In genomic region chr7:112806718-112807400, GRCm38 (mm10) we compare ENCODE assay signal across 11 mouse cellular contexts.
DNase-seq lines count a peak whose midpoint lies in the region; ATAC-seq and TF ChIP-seq lines count a peak whose summit lies in the region.
"Had no signal": no experiment of that assay in that cellular context is flagged by ENCODE, and none has a peak within 500 bp of the region (broad histone marks: within the 10 kb centered on the region; RNA-seq: fewer than 3 reads in every experiment).

No protein-coding gene starts in this region.

- H3K36me3 ChIP-seq in kidney, adult 2 months (ENCODE audit: control insufficient read depth, insufficient read depth, low read length): no peaks in the 10 kb centered on the region
- no peaks in the 10 kb centered on the region for H3K36me3 ChIP-seq in embryonic facial prominence, embryonic 14.5 days (ENCODE audit: control insufficient read depth, insufficient read depth, low read length)
- H3K36me3 ChIP-seq in intestine, embryonic 16.5 days (ENCODE audit: control insufficient read depth, insufficient read depth, low read length): no peaks in the 10 kb centered on the region
- H3K36me3 ChIP-seq in midbrain, embryonic 16.5 days (ENCODE audit: control insufficient read depth, insufficient read depth, low read length): no peaks in the 10 kb centered on the region

- H3K9ac ChIP-seq in embryonic facial prominence, embryonic 14.5 days (ENCODE audit: low read depth, low read length): 0 out of 2 replicates have a peak overlapping the region, but pooled peaks have one; percentile 30
- H3K9ac ChIP-seq in intestine, embryonic 16.5 days (ENCODE audit: low read depth, low read length): peak overlapping the region; percentile 27; the same call in 1 of the 2 replicates
- no peak overlapping the region for H3K9ac ChIP-seq in midbrain, embryonic 16.5 days (ENCODE audit: low read depth, low read length)

- H3K4me2 ChIP-seq in embryonic facial prominence, embryonic 14.5 days (ENCODE audit: low read depth, low read length): peak overlapping the region; percentile 42
- peak overlapping the region; percentile 62 for H3K4me2 ChIP-seq in intestine, embryonic 16.5 days (ENCODE audit: low read depth, low read length)
- H3K4me2 ChIP-seq in midbrain, embryonic 16.5 days (ENCODE audit: low read length): peak overlapping the region; percentile 31

- H3K27me3 ChIP-seq in kidney, adult 2 months (replicated peaks; ENCODE audit: control insufficient read depth, insufficient read depth, low read length): no peaks in the 10 kb centered on the region
- H3K27me3 ChIP-seq in embryonic facial prominence, embryonic 14.5 days (replicated peaks; ENCODE audit: control insufficient read depth, insufficient read depth, low read length): no peaks in the 10 kb centered on the region
- no peaks in the 10 kb centered on the region for H3K27me3 ChIP-seq in intestine, embryonic 16.5 days (replicated peaks; ENCODE audit: control insufficient read depth, insufficient read depth, low read length)
- no peaks in the 10 kb centered on the region for H3K27me3 ChIP-seq in midbrain, embryonic 16.5 days (ENCODE audit: control insufficient read depth, insufficient read depth, low read depth, low read length)

- H3K27ac ChIP-seq in kidney, adult 2 months (ENCODE audit: insufficient read depth, low read depth, low read length): peak overlapping the region; percentile 53
- peak overlapping the region; percentile 53 for H3K27ac ChIP-seq in embryonic facial prominence, embryonic 14.5 days (replicated peaks; ENCODE audit: low read depth, low read length)
- H3K27ac ChIP-seq in intestine, embryonic 16.5 days (ENCODE audit: low read length): peak overlapping the region; percentile 84
- no peak overlapping the region for H3K27ac ChIP-seq in midbrain, embryonic 16.5 days (ENCODE audit: low read length)

- intact Hi-C loops in left cerebral cortex, postnatal 36 days (cut with DNase I): no loop called here

- no peak overlapping the region for H3K4me3 ChIP-seq in kidney, adult 2 months (ENCODE audit: insufficient read depth, low read depth, low read length)
- H3K4me3 ChIP-seq in embryonic facial prominence, embryonic 14.5 days (ENCODE audit: low read depth, low read length): peak overlapping the region; percentile 7; the same call in 1 of the 2 replicates
- peak overlapping the region; percentile 26 for H3K4me3 ChIP-seq in intestine, embryonic 16.5 days (ENCODE audit: low read length)
- H3K4me3 ChIP-seq in midbrain, embryonic 16.5 days (ENCODE audit: low read depth, low read length): no peak overlapping the region
- H3K4me3 ChIP-seq: megakaryocyte, embryonic 14.5 days had no signal

- H3K4me1 ChIP-seq in kidney, adult 2 months (ENCODE audit: control insufficient read depth, insufficient read depth, low read length): peaks cover 22% of the 10 kb centered on the region
- H3K4me1 ChIP-seq in embryonic facial prominence, embryonic 14.5 days (ENCODE audit: control insufficient read depth, insufficient read depth, low read length): peaks cover 45% of the 10 kb centered on the region
- peaks cover 43% of the 10 kb centered on the region for H3K4me1 ChIP-seq in intestine, embryonic 16.5 days (ENCODE audit: control insufficient read depth, insufficient read depth, low read length)
- H3K4me1 ChIP-seq in midbrain, embryonic 16.5 days (ENCODE audit: control insufficient read depth, insufficient read depth, low read length): peaks cover 14% of the 10 kb centered on the region
- H3K4me1 ChIP-seq: megakaryocyte, embryonic 14.5 days had no signal

- DNase-seq in kidney, adult 2 months: no peak
- no peak for DNase-seq in kidney, adult 18-20 months
- no peak for DNase-seq in embryonic facial prominence, embryonic 14.5 days (ENCODE audit: low spot score)
- DNase-seq in left cerebral cortex, postnatal 36 days (ENCODE audit: low spot score in 2 of 2): no peak
- DNase-seq in gastrocnemius, adult 18-20 months (ENCODE audit: low spot score): no peak
- no peak for DNase-seq in left cerebral cortex, adult 18-20 months (ENCODE audit: low spot score in 2 of 2)
- DNase-seq: gastrocnemius, postnatal 36 days; thymus, adult 2 months had no signal

- TF ChIP-seq CTCF in kidney, adult 2 months (conservative IDR thresholded peaks at IDR 0.05; ENCODE audit: insufficient read depth, insufficient read length, low read depth, low read length): no peak

- no peak for TF ChIP-seq POLR2A in kidney, adult 2 months (IDR thresholded peaks at IDR 0.05; ENCODE audit: low read depth, low read length)

- no peaks in the 10 kb centered on the region for H3K9me3 ChIP-seq in embryonic facial prominence, embryonic 14.5 days (ENCODE audit: control insufficient read depth, low read length)
- no peaks in the 10 kb centered on the region for H3K9me3 ChIP-seq in intestine, embryonic 16.5 days (ENCODE audit: control insufficient read depth, low read length)
- no peaks in the 10 kb centered on the region for H3K9me3 ChIP-seq in midbrain, embryonic 16.5 days (replicated peaks; ENCODE audit: control insufficient read depth, low read length, poor library complexity, severe bottlenecking)
- H3K9me3 ChIP-seq: megakaryocyte, embryonic 14.5 days had no signal

- peak; percentile 23 for ATAC-seq in embryonic facial prominence, embryonic 14.5 days (ENCODE audit: low read depth)
- peak; percentile 64 for ATAC-seq in intestine, embryonic 16.5 days
- ATAC-seq in midbrain, embryonic 16.5 days: no peak

- 25% methylated on average over 2 of the region's 2 CpGs for WGBS in kidney, adult 2 months
- WGBS in embryonic facial prominence, embryonic 14.5 days: 44% methylated on average over 2 of the region's 2 CpGs
- WGBS in intestine, embryonic 16.5 days: 20% methylated on average over 2 of the region's 2 CpGs
- 48% methylated on average over 2 of the region's 2 CpGs for WGBS in midbrain, embryonic 16.5 days

Comparison
In these comparisons a context has a peak if more than half of its experiments do, and no peak if none do; other contexts are left out.
1. H3K4me3 ChIP-seq: peak in embryonic facial prominence, embryonic 14.5 days (single experiment) and intestine, embryonic 16.5 days (single experiment); none in kidney, adult 2 months (single experiment) and midbrain, embryonic 16.5 days (single experiment).
2. Peak in every context shown above with its lines, with median percentiles within 50 percentile points of each other: H3K4me2 ChIP-seq.